Mouse (Mus musculus): Measurements from ENCODE around the gene Cish. TPM values are rescaled to one million over a fixed set of nuclear protein-coding genes. Genes with fewer than 3 reads are reported as not detected.

Cish gene
- total and polyA plus RNA-seq, 2 experiments from 2014 or later = 4.0 to 11.2 TPM

GRCm38 (mm10) chr9:107297658-107298057, 1.8 kb downstream of the Cish start:
- 87% methylated on average over 4 of the region's 4 CpGs for WGBS
- peak overlapping the region; percentile 72 for H3K4me2 ChIP-seq (ENCODE audit: low read depth)
- peak overlapping the region; percentile 66 for H3K4me3 ChIP-seq (ENCODE audit: low read depth, low read length)
- H3K9ac ChIP-seq = 0 out of 2 replicates have a peak overlapping the region, but pooled peaks have one; percentile 52
- H3K27ac ChIP-seq (ENCODE audit: low read depth, low read length) = no peak overlapping the region
- H3K27me3 ChIP-seq (ENCODE audit: insufficient read depth, low read length) = no peaks in the 10 kb centered on the region
- no peak for TF ChIP-seq CTCF (IDR thresholded peaks at IDR 0.05; ENCODE audit: low read depth)
- DNase-seq (no peak), ATAC-seq (no peak)
- H3K9me3 ChIP-seq (ENCODE audit: low read length) = no peaks in the 10 kb centered on the region
- peaks cover 16% of the 10 kb centered on the region for H3K4me1 ChIP-seq (ENCODE audit: insufficient read depth)
- H3K36me3 ChIP-seq (ENCODE audit: insufficient read depth) = peaks cover 12% of the 10 kb centered on the region; the same call in 1 of the 2 replicates

GRCm38 (mm10) chr9:107298059-107298780, 2.4 kb downstream of the Cish start:
- Histone ChIP-seq H3K4me1 (ENCODE audit: insufficient read depth) (peaks cover 16% of the 10 kb centered on the region), H3K4me2 (ENCODE audit: low read depth) (peak overlapping the region; percentile 72), H3K4me3 (ENCODE audit: low read depth, low read length) (no peak overlapping the region), H3K9ac (no peak overlapping the region), H3K27me3 (ENCODE audit: insufficient read depth, low read length) (no peaks in the 10 kb centered on the region), H3K36me3 (ENCODE audit: insufficient read depth) (peaks cover 12% of the 10 kb centered on the region; the same call in 1 of the 2 replicates), H3K27ac (ENCODE audit: low read depth, low read length) (no peak overlapping the region), H3K9me3 (ENCODE audit: low read length) (no peaks in the 10 kb centered on the region)
- DNase-seq = no peak
- no peak for TF ChIP-seq CTCF (IDR thresholded peaks at IDR 0.05; ENCODE audit: low read depth)
- WGBS = 83% methylated on average over 8 of the region's 8 CpGs
- no peak for ATAC-seq

- no peak overlapping the region for H3K27ac ChIP-seq (ENCODE audit: low read depth, low read length)
- WGBS = 89% methylated on average over 6 of the region's 6 CpGs
- TF ChIP-seq CTCF (IDR thresholded peaks at IDR 0.05; ENCODE audit: low read depth) = no peak
- no peaks in the 10 kb centered on the region for H3K9me3 ChIP-seq (ENCODE audit: low read length)
- no peaks in the 10 kb centered on the region for H3K27me3 ChIP-seq (ENCODE audit: insufficient read depth, low read length)
- no peak overlapping the region for H3K9ac ChIP-seq
- H3K36me3 ChIP-seq (ENCODE audit: insufficient read depth) = peaks cover 12% of the 10 kb centered on the region; the same call in 1 of the 2 replicates
- H3K4me2 ChIP-seq (ENCODE audit: low read depth) = no peak overlapping the region
- ATAC-seq (no peak), DNase-seq (no peak)
- H3K4me3 ChIP-seq (ENCODE audit: low read depth, low read length) = no peak overlapping the region
- H3K4me1 ChIP-seq (ENCODE audit: insufficient read depth) = peaks cover 16% of the 10 kb centered on the region
Observed at GRCm38 (mm10) chr9:107298876-107299275, 3.0 kb downstream of the Cish start.

- no peak overlapping the region for H3K27ac ChIP-seq (ENCODE audit: low read depth, low read length)
- H3K4me2 ChIP-seq (ENCODE audit: low read depth) = no peak overlapping the region
- no peak overlapping the region for H3K9ac ChIP-seq
- no peaks in the 10 kb centered on the region for H3K9me3 ChIP-seq (ENCODE audit: low read length)
- TF ChIP-seq CTCF (IDR thresholded peaks at IDR 0.05; ENCODE audit: low read depth) = no peak
- ATAC-seq = no peak
- H3K4me3 ChIP-seq (ENCODE audit: low read depth, low read length) = no peak overlapping the region
- H3K4me1 ChIP-seq (ENCODE audit: insufficient read depth) = peaks cover 16% of the 10 kb centered on the region
- H3K27me3 ChIP-seq (ENCODE audit: insufficient read depth, low read length) = no peaks in the 10 kb centered on the region
- peaks cover 12% of the 10 kb centered on the region; the same call in 1 of the 2 replicates for H3K36me3 ChIP-seq (ENCODE audit: insufficient read depth)
- DNase-seq = no peak
- 92% methylated on average over 7 of the region's 7 CpGs for WGBS
Observed at GRCm38 (mm10) chr9:107299783-107300182, 4.0 kb downstream of the Cish start.

- Histone ChIP-seq H3K27ac (ENCODE audit: low read depth, low read length) (no peak overlapping the region), H3K27me3 (ENCODE audit: insufficient read depth, low read length) (no peaks in the 10 kb centered on the region), H3K36me3 (ENCODE audit: insufficient read depth) (peaks cover 12% of the 10 kb centered on the region; the same call in 1 of the 2 replicates), H3K4me3 (ENCODE audit: low read depth, low read length) (no peak overlapping the region), H3K4me1 (ENCODE audit: insufficient read depth) (peaks cover 16% of the 10 kb centered on the region), H3K9me3 (ENCODE audit: low read length) (no peaks in the 10 kb centered on the region), H3K4me2 (ENCODE audit: low read depth) (no peak overlapping the region), H3K9ac (no peak overlapping the region)
- DNase-seq = no peak
- no peak for ATAC-seq
- 92% methylated on average over 30 of the region's 30 CpGs for WGBS
- no peak for TF ChIP-seq CTCF (IDR thresholded peaks at IDR 0.05; ENCODE audit: low read depth)
Observed at GRCm38 (mm10) chr9:107300224-107300973, 4.6 kb downstream of the Cish start.

GRCm38 (mm10) chr9:107301554-107302331, 5.9 kb downstream of the Cish start:
- Histone ChIP-seq H3K9ac (no peak overlapping the region), H3K4me1 (ENCODE audit: insufficient read depth) (peaks cover 11% of the 10 kb centered on the region), H3K36me3 (ENCODE audit: insufficient read depth) (peaks cover 12% of the 10 kb centered on the region; the same call in 1 of the 2 replicates), H3K9me3 (ENCODE audit: low read length) (no peaks in the 10 kb centered on the region), H3K27ac (ENCODE audit: low read depth, low read length) (no peak overlapping the region), H3K4me3 (ENCODE audit: low read depth, low read length) (no peak overlapping the region), H3K4me2 (ENCODE audit: low read depth) (no peak overlapping the region), H3K27me3 (ENCODE audit: insufficient read depth, low read length) (no peaks in the 10 kb centered on the region)
- ATAC-seq (no peak), DNase-seq (no peak)
- TF ChIP-seq CTCF (IDR thresholded peaks at IDR 0.05; ENCODE audit: low read depth) = no peak
- 86% methylated on average over 17 of the region's 17 CpGs for WGBS
